Mouse (Mus musculus) liver, embryonic 15.5 days (tissue): Measurements from ENCODE around the gene Hoxd12. TPM values are rescaled to one million over a fixed set of nuclear protein-coding genes. Genes with fewer than 3 reads are reported as not detected.

ENCODE experiments used
- ATAC-seq: fragments of 200-750 bp; cut with Nextera tagmentation; 2 replicates; pipeline ENCODE4 v1.8.0; 2017; ENCODE audit warnings: moderate number of reproducible peaks, mild to moderate bottlenecking, moderate library complexity; ENCODE audit not compliant: insufficient read depth
- H3K27ac ChIP-seq: fragments of 300-500 bp; sonication (generic); replicated peaks from 2 replicates; pipeline ENCODE4 v1.5.1; 2015; ENCODE audit warnings: mild to moderate bottlenecking, inconsistent platforms
- H3K27me3 ChIP-seq: fragments of 300-500 bp; sonication (generic); 2 replicates; pipeline ENCODE4 v1.6.1; 2015; ENCODE audit warnings: mild to moderate bottlenecking, inconsistent platforms
- H3K36me3 ChIP-seq: fragments of 300-500 bp; sonication (generic); replicated peaks from 2 replicates; pipeline ENCODE4 v1.6.1; 2015; ENCODE audit warnings: moderate library complexity, mild to moderate bottlenecking, inconsistent platforms
- H3K4me1 ChIP-seq: fragments of 300-500 bp; sonication (generic); replicated peaks from 2 replicates; pipeline ENCODE4 v1.6.1; 2015; ENCODE audit warnings: inconsistent platforms
- H3K4me2 ChIP-seq: fragments of 300-500 bp; sonication (generic); 2 replicates; pipeline ENCODE4 v1.6.1; 2015; ENCODE audit warnings: moderate library complexity, mild to moderate bottlenecking, inconsistent platforms
- H3K4me3 ChIP-seq: fragments of 300-500 bp; sonication (generic); replicated peaks from 2 replicates; pipeline ENCODE4 v1.5.1; 2015; ENCODE audit warnings: mild to moderate bottlenecking, inconsistent platforms
- H3K9ac ChIP-seq: fragments of 300-500 bp; sonication (generic); 2 replicates; pipeline ENCODE4 v1.6.1; 2015; ENCODE audit warnings: moderate library complexity, mild to moderate bottlenecking, inconsistent platforms
- H3K9me3 ChIP-seq: fragments of 300-500 bp; sonication (generic); replicated peaks from 2 replicates; pipeline ENCODE4 v1.6.1; 2016; ENCODE audit warnings: inconsistent platforms
- WGBS: fragments of 180-500 bp; shearing (Covaris S2); methylation state at CpG from one replicate; pipeline ENCODE4 v1.1.7; 2015; ENCODE audit warnings: mixed read lengths; ENCODE audit not compliant: insufficient replicate concordance; 5-methylcytosine and 5-hydroxymethylcytosine counted together
- polyA plus RNA-seq: library from polyadenylated mRNA; unstranded; fragments of >200 nt; fragmentation: Nextera tagmentation; extraction: Ambion mirVana; gene quantifications from 2 replicates; pipeline ENCODE4 v1.2.1, GENCODE M21; 2015

Hoxd12 gene
- polyA plus RNA-seq, 1 experiment from 2014 or later, result not detected

DNA sequence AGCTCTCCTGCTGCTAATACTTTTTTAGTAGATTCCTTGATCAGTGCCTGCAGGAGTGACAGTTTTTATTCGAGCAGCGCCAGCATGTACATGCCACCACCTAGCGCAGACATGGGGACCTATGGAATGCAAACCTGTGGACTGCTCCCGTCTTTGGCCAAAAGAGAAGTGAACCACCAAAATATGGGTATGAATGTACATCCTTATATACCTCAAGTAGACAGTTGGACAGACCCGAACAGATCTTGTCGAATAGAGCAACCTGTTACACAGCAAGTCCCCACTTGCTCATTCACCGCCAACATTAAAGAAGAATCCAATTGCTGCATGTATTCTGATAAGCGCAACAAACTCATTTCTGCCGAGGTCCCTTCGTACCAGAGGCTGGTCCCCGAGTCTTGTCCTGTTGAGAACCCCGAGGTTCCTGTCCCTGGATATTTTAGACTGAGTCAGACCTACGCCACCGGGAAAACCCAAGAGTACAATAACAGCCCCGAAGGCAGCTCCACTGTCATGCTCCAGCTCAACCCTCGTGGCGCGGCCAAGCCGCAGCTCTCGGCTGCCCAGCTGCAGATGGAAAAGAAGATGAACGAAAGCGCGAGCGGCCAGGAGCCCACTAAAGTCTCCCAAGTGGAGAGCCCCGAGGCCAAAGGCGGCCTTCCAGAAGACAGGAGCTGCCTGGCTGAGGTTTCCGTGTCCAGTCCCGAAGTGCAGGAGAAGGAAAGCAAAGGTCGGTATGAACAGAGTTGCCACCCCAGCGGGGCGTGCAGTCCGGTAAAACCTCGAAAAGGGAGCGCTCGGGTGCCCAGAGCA lies 17.4 kb downstream of the Hoxd12 start:
- Histone ChIP-seq H3K27me3 (peaks cover 100% of the 10 kb centered on the region), H3K27ac (no peak overlapping the region), H3K4me3 (no peak overlapping the region), H3K36me3 (no peaks in the 10 kb centered on the region), H3K4me2 (no peak overlapping the region), H3K9ac (no peak overlapping the region), H3K4me1 (no peaks in the 10 kb centered on the region), H3K9me3 (no peaks in the 10 kb centered on the region)
- 2% methylated on average over 35 of the region's 35 CpGs for WGBS
- no peak for ATAC-seq

GRCm38 (mm10) chr2:74692808-74693431 lies 18.1 kb downstream of the Hoxd12 start:
- H3K4me2 ChIP-seq, result no peak overlapping the region
- H3K27ac ChIP-seq, result no peak overlapping the region
- H3K4me3 ChIP-seq, result no peak overlapping the region
- no peak overlapping the region for H3K9ac ChIP-seq
- no peaks in the 10 kb centered on the region for H3K9me3 ChIP-seq
- no peaks in the 10 kb centered on the region for H3K36me3 ChIP-seq
- no peak for ATAC-seq
- peaks cover 5% of the 10 kb centered on the region for H3K4me1 ChIP-seq
- peaks cover 100% of the 10 kb centered on the region for H3K27me3 ChIP-seq
- 2% methylated on average over 20 of the region's 20 CpGs for WGBS

DNA sequence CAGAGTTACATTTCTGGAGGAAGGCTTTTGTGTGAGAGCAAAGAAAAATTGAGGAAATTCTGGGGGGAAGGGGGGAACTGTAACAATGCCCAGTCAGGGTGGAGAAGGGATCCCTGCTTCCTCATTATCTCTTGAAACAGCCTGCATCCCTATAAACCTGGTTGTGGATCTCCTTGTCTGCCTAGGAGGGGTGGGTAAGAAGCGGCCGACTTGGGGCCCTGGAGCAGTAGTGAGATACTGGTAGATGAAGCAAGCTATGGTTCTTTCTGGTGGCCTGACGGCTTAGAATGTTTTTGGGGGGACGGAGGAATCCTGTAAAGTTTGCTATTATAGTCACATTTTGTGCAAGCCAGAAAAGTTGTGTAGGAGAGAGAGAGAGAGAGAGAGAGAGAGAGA lies 18.6 kb downstream of the Hoxd12 start:
- H3K4me1 ChIP-seq, result peaks cover 6% of the 10 kb centered on the region
- H3K27me3 ChIP-seq, result peaks cover 100% of the 10 kb centered on the region
- no peak overlapping the region for H3K9ac ChIP-seq
- WGBS, result 17% methylated on average over 4 of the region's 4 CpGs
- no peaks in the 10 kb centered on the region for H3K36me3 ChIP-seq
- H3K4me3 ChIP-seq, result no peak overlapping the region
- no peak overlapping the region for H3K27ac ChIP-seq
- no peak overlapping the region for H3K4me2 ChIP-seq
- no peak for ATAC-seq
- no peaks in the 10 kb centered on the region for H3K9me3 ChIP-seq

DNA sequence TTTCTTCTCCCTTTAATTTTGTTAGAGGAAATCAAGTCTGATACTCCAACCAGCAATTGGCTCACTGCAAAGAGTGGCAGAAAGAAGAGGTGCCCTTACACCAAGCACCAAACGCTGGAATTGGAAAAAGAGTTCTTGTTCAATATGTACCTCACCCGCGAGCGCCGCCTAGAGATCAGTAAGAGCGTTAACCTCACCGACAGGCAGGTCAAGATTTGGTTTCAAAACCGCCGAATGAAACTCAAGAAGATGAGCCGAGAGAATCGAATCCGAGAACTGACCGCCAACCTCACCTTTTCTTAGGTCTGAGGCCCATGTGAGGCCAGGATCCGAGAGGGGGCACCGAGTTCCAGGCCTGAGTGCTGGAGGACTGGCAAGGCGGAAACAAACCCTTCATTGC lies 19.3 kb downstream of the Hoxd12 start:
- Histone ChIP-seq H3K9ac (no peak overlapping the region), H3K4me3 (no peak overlapping the region), H3K27me3 (peaks cover 100% of the 10 kb centered on the region), H3K9me3 (no peaks in the 10 kb centered on the region), H3K4me1 (peaks cover 6% of the 10 kb centered on the region), H3K27ac (no peak overlapping the region), H3K36me3 (no peaks in the 10 kb centered on the region), H3K4me2 (no peak overlapping the region)
- no peak for ATAC-seq
- 3% methylated on average over 16 of the region's 16 CpGs for WGBS

DNA sequence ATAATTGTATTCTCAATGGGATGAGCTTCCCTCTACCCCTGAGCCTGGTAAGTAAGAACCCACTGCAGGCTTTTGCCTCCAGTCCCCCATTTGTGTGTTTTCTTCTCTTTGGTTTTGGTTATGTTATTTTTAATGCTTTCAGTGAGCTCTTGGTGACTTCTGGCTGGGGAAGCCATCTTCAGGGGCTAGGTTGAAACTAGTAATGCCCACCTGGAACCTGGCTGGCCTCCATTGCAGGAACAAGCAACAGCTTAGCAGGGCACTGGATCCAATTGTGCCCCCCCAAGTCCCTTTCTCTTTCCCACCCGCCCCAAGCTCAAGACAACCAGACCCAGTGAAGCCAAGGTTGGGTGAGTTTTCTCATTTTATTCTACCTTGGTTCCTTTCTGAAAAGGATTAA lies 20.6 kb downstream of the Hoxd12 start:
- peaks cover 100% of the 10 kb centered on the region for H3K27me3 ChIP-seq
- no peaks in the 10 kb centered on the region for H3K36me3 ChIP-seq
- 5% methylated on average over 1 of the region's 1 CpGs for WGBS
- H3K9me3 ChIP-seq, result no peaks in the 10 kb centered on the region
- ATAC-seq, result no peak
- peaks cover 6% of the 10 kb centered on the region for H3K4me1 ChIP-seq
- no peak overlapping the region for H3K4me2 ChIP-seq
- no peak overlapping the region for H3K27ac ChIP-seq
- H3K9ac ChIP-seq, result no peak overlapping the region
- no peak overlapping the region for H3K4me3 ChIP-seq

- no peak overlapping the region for H3K4me2 ChIP-seq
- no peak for ATAC-seq
- H3K27me3 ChIP-seq, result peaks cover 100% of the 10 kb centered on the region
- 5% methylated on average over 7 of the region's 7 CpGs for WGBS
- no peak overlapping the region for H3K9ac ChIP-seq
- no peak overlapping the region for H3K27ac ChIP-seq
- H3K4me1 ChIP-seq, result peaks cover 6% of the 10 kb centered on the region
- no peaks in the 10 kb centered on the region for H3K36me3 ChIP-seq
- H3K4me3 ChIP-seq, result no peak overlapping the region
- H3K9me3 ChIP-seq, result no peaks in the 10 kb centered on the region
Observed at GRCm38 (mm10) chr2:74695813-74696430, 21.1 kb downstream of the Hoxd12 start.

DNA sequence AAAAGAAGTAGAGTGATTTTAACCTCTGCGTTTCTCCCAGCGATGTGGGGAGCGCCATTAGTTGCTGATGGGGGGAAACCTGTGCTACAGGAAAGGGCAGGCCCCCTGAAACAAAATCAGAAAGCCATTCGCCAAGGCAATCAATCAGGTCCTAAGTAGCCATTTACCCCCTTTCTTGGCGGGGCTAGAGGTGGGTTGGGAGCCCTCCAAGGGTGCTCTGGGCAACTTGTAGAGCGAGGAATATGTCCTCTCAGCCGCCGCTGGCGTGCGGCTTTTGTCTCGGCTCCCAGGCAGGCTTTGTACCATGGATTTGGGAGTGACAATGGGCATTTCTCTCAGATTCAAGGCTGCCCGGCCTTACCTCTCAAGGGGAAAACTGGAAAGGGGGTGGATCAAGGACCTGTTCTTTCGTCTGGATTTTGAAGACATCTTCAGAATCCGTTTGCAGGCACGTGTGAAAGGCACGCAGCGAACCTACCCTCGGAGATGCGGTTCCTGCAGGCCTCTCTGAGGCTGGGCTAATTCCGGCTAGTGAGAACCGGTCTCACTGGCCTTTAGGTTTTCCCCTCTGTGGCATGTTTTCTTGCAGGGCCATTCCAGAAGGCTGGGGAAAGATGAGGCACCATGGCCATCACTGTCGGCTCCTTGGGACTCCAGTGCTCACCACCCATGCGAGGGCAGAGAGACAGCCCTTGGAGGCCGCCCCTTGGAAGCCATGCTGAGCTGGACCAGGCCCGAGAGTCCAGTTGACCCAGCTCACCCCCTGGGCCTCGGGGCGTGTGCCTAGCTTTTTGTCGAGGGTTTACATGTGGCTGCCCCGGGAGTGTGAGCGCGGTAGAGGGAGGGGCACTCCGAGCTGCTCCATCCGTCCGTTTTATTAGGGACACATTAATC lies 21.9 kb downstream of the Hoxd12 start:
- WGBS, result 4% methylated on average over 34 of the region's 34 CpGs
- H3K4me2 ChIP-seq, result no peak overlapping the region
- ATAC-seq, result no peak

DNA sequence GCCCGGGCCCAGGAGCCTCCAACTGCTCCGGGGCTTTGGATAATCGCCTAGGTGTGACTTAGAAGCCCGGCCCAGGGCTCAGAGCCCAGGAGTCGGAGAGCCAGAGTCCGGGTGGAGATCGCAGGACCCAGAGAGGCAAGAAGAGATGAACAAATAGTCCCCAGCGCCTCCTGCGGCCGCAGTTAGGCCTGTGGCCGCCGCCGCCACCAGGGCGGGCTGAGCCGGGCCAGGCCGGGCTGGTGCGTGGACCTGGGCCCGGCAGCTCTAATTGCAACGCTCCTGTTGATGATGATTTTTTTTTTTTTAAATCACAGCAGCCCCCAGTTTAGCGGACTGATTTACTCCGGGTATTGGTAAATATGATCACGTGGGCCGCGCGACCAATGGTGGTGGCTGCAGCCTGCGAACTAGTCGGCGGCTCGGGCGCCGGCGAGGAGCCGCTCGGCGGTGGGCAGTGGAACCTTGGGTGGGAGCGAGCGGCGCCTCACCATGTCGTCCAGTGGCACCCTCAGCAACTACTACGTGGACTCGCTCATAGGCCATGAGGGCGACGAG lies 22.8 kb downstream of the Hoxd12 start, which contains the start of gene Hoxd9:
Gene Hoxd9 (plus strand): TSS at position 161 of the 555 bp plus-strand sequence.
- H3K4me1 ChIP-seq, result peaks cover 6% of the 10 kb centered on the region
- H3K27ac ChIP-seq, result no peak within 1 kb of the TSS
- no peaks in the 10 kb centered on the region for H3K9me3 ChIP-seq
- no peak for ATAC-seq
- peaks cover 100% of the 10 kb centered on the region for H3K27me3 ChIP-seq
- no peak within 1 kb of the TSS for H3K9ac ChIP-seq
- under 1% methylated on average over 43 of the region's 43 CpGs for WGBS
- no peaks in the 10 kb centered on the region for H3K36me3 ChIP-seq
- peak within 1 kb of the TSS; percentile 55 for H3K4me2 ChIP-seq
- H3K4me3 ChIP-seq, result peak within 1 kb of the TSS; percentile 30

More for the DNA sequence above, 21.9 kb downstream of the Hoxd12 start:
- no peaks in the 10 kb centered on the region for H3K36me3 ChIP-seq
- H3K4me3 ChIP-seq, result no peak overlapping the region
- no peaks in the 10 kb centered on the region for H3K9me3 ChIP-seq
- no peak overlapping the region for H3K9ac ChIP-seq
- H3K27ac ChIP-seq, result no peak overlapping the region
- H3K27me3 ChIP-seq, result peaks cover 100% of the 10 kb centered on the region
- H3K4me1 ChIP-seq, result peaks cover 6% of the 10 kb centered on the region

DNA sequence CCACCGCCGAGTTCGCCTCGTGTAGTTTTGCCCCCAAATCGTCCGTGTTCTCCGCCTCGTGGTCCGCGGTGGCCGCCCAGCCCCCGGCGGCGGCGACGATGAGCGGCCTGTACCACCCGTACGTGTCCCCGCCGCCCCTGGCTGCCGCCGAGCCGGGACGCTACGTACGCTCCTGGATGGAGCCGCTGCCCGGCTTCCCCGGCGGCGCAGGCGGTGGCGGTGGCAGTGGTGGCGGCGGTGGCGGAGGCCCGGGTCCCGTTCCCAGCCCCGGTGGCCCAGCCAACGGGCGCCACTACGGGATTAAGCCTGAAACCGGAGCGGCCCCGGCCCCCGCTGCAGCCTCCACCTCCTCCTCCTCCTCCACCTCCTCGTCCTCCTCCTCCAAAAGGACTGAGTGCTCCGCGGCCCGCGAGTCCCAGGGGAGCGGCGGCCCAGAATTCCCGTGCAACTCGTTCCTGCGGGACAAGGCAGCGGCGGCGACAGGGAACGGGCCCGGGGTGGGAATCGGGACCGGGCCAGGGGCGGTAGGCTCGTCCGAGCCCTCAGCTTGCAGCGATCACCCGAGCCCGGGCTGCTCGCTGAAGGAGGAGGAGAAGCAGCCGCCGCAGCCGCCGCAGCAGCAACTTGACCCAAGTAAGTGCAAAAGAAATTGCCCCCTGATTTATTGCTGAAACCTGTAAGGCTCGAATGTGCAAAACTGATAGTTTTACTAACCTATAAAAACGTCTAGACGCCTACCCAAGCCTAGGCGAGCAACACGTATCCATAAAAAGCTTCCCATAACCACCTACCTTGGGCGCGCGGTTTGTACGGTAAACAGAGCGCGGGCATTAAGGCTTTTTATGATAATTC lies 23.6 kb downstream of the Hoxd12 start:
- peaks cover 100% of the 10 kb centered on the region for H3K27me3 ChIP-seq
- H3K27ac ChIP-seq, result no peak overlapping the region
- H3K4me1 ChIP-seq, result peaks cover 6% of the 10 kb centered on the region
- 1% methylated on average over 84 of the region's 86 CpGs for WGBS
- no peak overlapping the region for H3K9ac ChIP-seq
- peak overlapping the region; percentile 30 for H3K4me3 ChIP-seq
- no peaks in the 10 kb centered on the region for H3K9me3 ChIP-seq
- ATAC-seq, result no peak
- H3K36me3 ChIP-seq, result no peaks in the 10 kb centered on the region
- peak overlapping the region; percentile 55 for H3K4me2 ChIP-seq

DNA sequence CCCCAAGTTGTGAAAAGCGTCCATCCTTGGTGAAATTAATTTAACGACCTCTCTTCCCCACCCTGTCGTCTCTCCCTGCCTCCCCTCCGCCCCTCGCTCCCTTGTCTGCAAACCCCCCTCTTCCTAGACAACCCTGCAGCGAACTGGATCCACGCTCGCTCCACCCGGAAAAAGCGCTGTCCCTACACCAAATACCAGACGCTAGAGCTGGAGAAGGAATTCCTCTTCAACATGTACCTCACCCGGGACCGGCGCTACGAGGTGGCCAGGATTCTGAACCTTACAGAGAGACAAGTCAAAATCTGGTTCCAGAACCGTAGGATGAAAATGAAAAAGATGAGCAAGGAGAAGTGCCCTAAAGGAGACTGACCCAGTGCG lies 24.2 kb downstream of the Hoxd12 start:
- H3K36me3 ChIP-seq, result no peaks in the 10 kb centered on the region
- H3K4me2 ChIP-seq, result no peak overlapping the region
- no peak overlapping the region for H3K27ac ChIP-seq
- no peak for ATAC-seq
- H3K4me3 ChIP-seq, result no peak overlapping the region
- WGBS, result 4% methylated on average over 17 of the region's 17 CpGs
- H3K4me1 ChIP-seq, result peaks cover 6% of the 10 kb centered on the region
- H3K9me3 ChIP-seq, result no peaks in the 10 kb centered on the region
- H3K27me3 ChIP-seq, result peaks cover 100% of the 10 kb centered on the region
- no peak overlapping the region for H3K9ac ChIP-seq
